Mouse (Mus musculus): Measurements from ENCODE around the gene Olfr394. TPM values are rescaled to one million over a fixed set of nuclear protein-coding genes. Genes with fewer than 3 reads are reported as not detected.
"Not testable (repeated sequence)": the region's sequence is repeated elsewhere in the genome, so short reads cannot be mapped to it uniquely, and the experiment has no call there.

Gene Olfr394
- not detected in 2 replicates for polyA plus RNA-seq (2012; rRNA removed)

- DNase-seq (ENCODE audit: low spot score) = no peak
Observed at GRCm38 (mm10) chr11:73890671-73891070, at the start of gene Olfr394. Gene Olfr394 (minus strand): TSS chr11:73890771.

- DNase-seq (ENCODE audit: low spot score) = no peak
Observed at GRCm38 (mm10) chr11:73936377-73936776, 45.8 kb upstream of the Olfr394 start, which contains the start of gene Olfr23. Gene Olfr23 (plus strand): TSS chr11:73936677.

- DNase-seq (ENCODE audit: low spot score) = not testable (repeated sequence)
Observed at GRCm38 (mm10) chr11:73909199-73909598, 18.6 kb upstream of the Olfr394 start, which contains the start of gene Olfr395. Gene Olfr395 (minus strand): TSS chr11:73909299.

- DNase-seq (ENCODE audit: low spot score) = no peak
Observed at GRCm38 (mm10) chr11:73851354-73851753, 39.2 kb downstream of the Olfr394 start, which contains the start of gene Olfr393. Gene Olfr393 (minus strand): TSS chr11:73851454.

Other genes with a start within 250 kb of the Olfr394 start
- gene Zfp735, start 202.0 kb downstream of the Olfr394 start, polyA plus RNA-seq (2012; rRNA removed) = not detected in 2 replicates
- gene Olfr389, start 110.1 kb downstream of the Olfr394 start, polyA plus RNA-seq (2012; rRNA removed) = not detected in 2 replicates
- gene Olfr390, start 107.8 kb downstream of the Olfr394 start, polyA plus RNA-seq (2012; rRNA removed) = not detected in 2 replicates
- not detected in 2 replicates for gene Olfr391-ps, start 87.7 kb downstream of the Olfr394 start, polyA plus RNA-seq (2012; rRNA removed)
- gene Olfr392, start 73.7 kb downstream of the Olfr394 start, polyA plus RNA-seq (2012; rRNA removed) = not detected in 2 replicates
- not detected in 2 replicates for gene Olfr393, start 39.3 kb downstream of the Olfr394 start, polyA plus RNA-seq (2012; rRNA removed)
- gene Olfr395, start 18.5 kb upstream of the Olfr394 start, polyA plus RNA-seq (2012; rRNA removed) = not detected in 2 replicates
- gene Olfr23, start 45.9 kb upstream of the Olfr394 start, polyA plus RNA-seq (2012; rRNA removed) = not detected in 2 replicates
- not detected in 2 replicates for gene Olfr397, start 70.0 kb upstream of the Olfr394 start, polyA plus RNA-seq (2012; rRNA removed)
- gene Olfr398, start 99.6 kb upstream of the Olfr394 start, polyA plus RNA-seq (2012; rRNA removed) = not detected in 2 replicates
- gene Olfr139, start 165.8 kb upstream of the Olfr394 start, polyA plus RNA-seq (2012; rRNA removed) = not detected in 2 replicates
- gene Olfr399, start 165.8 kb upstream of the Olfr394 start, polyA plus RNA-seq (2012; rRNA removed) = not detected in 2 replicates
- not detected in 2 replicates for gene Zfp616, start 179.2 kb upstream of the Olfr394 start, polyA plus RNA-seq (2012; rRNA removed)
- not detected in 2 replicates for gene Olfr401, start 222.9 kb upstream of the Olfr394 start, polyA plus RNA-seq (2012; rRNA removed)